16 mouse cellular contexts compared by ENCODE assay signal in the genomic region with DNA sequence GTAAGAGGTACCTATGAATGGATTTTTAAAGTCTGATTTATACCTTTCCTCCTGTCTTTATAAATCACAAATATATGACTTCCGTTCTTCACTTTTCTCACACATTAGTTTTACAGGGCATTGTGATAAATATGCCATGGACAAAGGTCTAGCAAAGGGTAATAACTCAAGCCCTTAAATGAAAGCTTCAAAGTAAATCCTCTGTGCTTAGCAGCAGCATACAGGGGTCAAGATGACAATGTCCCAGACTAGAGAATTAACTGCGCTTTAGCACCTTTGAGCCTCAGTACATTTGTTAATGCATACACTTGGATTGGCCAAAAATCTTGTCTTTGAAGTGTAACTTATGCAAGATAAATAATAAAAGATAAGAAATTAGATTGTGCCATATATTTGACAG.
"Had no signal": no experiment of that assay in that cellular context is flagged by ENCODE, and none has a peak within 500 bp of the region (broad histone marks: within the 10 kb centered on the region; RNA-seq: fewer than 3 reads in every experiment).

No protein-coding gene starts in this region.

- H3K9ac ChIP-seq: liver, embryonic 13.5 days; liver, embryonic 15.5 days; liver, postnatal 0 days; lung, embryonic 15.5 days; midbrain, embryonic 12.5 days; midbrain, embryonic 15.5 days; neural tube, embryonic 13.5 days; stomach, embryonic 15.5 days had no signal

- H3K4me2 ChIP-seq: liver, embryonic 13.5 days; liver, embryonic 15.5 days; lung, embryonic 15.5 days; midbrain, embryonic 12.5 days; midbrain, embryonic 15.5 days; neural tube, embryonic 13.5 days; stomach, embryonic 15.5 days had no signal

- H3K9me3 ChIP-seq: liver, embryonic 13.5 days; liver, embryonic 15.5 days; lung, embryonic 15.5 days; midbrain, embryonic 12.5 days; midbrain, embryonic 15.5 days; neural tube, embryonic 13.5 days; stomach, embryonic 15.5 days had no signal

- DNase-seq: liver, embryonic 13.5 days; liver, postnatal 0 days; lung, adult 2 months; lung, postnatal 4 days; right cerebral cortex, postnatal 14 days; thymus, adult 2 months; thymus, postnatal 25 days; thymus, postnatal 4 days had no signal

- H3K4me3 ChIP-seq: liver, embryonic 13.5 days; liver, embryonic 15.5 days; lung, embryonic 15.5 days; midbrain, embryonic 12.5 days; midbrain, embryonic 15.5 days; neural tube, embryonic 13.5 days; stomach, embryonic 15.5 days had no signal

- ATAC-seq: liver, postnatal 0 days; lung, postnatal 0 days; midbrain, embryonic 15.5 days had no signal

- H3K27me3 ChIP-seq: liver, embryonic 13.5 days; liver, embryonic 15.5 days; lung, embryonic 15.5 days; midbrain, embryonic 12.5 days; midbrain, embryonic 15.5 days; neural tube, embryonic 13.5 days; stomach, embryonic 15.5 days had no signal

- H3K4me1 ChIP-seq: liver, embryonic 13.5 days; liver, embryonic 15.5 days; lung, embryonic 15.5 days; midbrain, embryonic 12.5 days; midbrain, embryonic 15.5 days; stomach, embryonic 15.5 days had no signal

- H3K27ac ChIP-seq: liver, embryonic 13.5 days; liver, embryonic 15.5 days; lung, embryonic 15.5 days; midbrain, embryonic 15.5 days; neural tube, embryonic 13.5 days; stomach, embryonic 15.5 days; stomach, postnatal 0 days had no signal

- H3K36me3 ChIP-seq: liver, embryonic 13.5 days; liver, embryonic 15.5 days; lung, embryonic 15.5 days; midbrain, embryonic 12.5 days; midbrain, embryonic 15.5 days; neural tube, embryonic 13.5 days; stomach, embryonic 15.5 days had no signal
